Mouse (Mus musculus) thymus, postnatal 4 days (tissue): ENCODE measurements around the gene Tmem200a.
"Not testable (repeated sequence)": the region's sequence is repeated elsewhere in the genome, so short reads cannot be mapped to it uniquely, and the experiment has no call there.

Experiments
- DNase-seq: peaks from one replicate; pipeline ENCODE4 v3.0.0; 2021

Tmem200a gene

GRCm38 (mm10) chr10:25962863-25963262 is 116.0 kb downstream of the Tmem200a start:
- DNase-seq, result no peak

- no peak for DNase-seq
Measured at GRCm38 (mm10) chr10:25961066-25961465, 117.8 kb downstream of the Tmem200a start.

- no peak for DNase-seq
Measured at GRCm38 (mm10) chr10:25958762-25959753, 119.8 kb downstream of the Tmem200a start.

- DNase-seq, result no peak
Measured at GRCm38 (mm10) chr10:25954641-25955228, 124.1 kb downstream of the Tmem200a start.

- DNase-seq, result no peak
Measured at GRCm38 (mm10) chr10:25952838-25953237, 126.0 kb downstream of the Tmem200a start.

GRCm38 (mm10) chr10:25952150-25952549 is 126.7 kb downstream of the Tmem200a start:
- no peak for DNase-seq

- DNase-seq, result no peak
Measured at GRCm38 (mm10) chr10:25945866-25946265, 133.0 kb downstream of the Tmem200a start.

GRCm38 (mm10) chr10:25944641-25945040 is 134.2 kb downstream of the Tmem200a start:
- DNase-seq, result no peak

- no peak for DNase-seq
Measured at GRCm38 (mm10) chr10:25931796-25932195, 147.1 kb downstream of the Tmem200a start.

- no peak for DNase-seq
Measured at GRCm38 (mm10) chr10:25929401-25930150, 149.3 kb downstream of the Tmem200a start.

GRCm38 (mm10) chr10:25928861-25929368 is 149.9 kb downstream of the Tmem200a start:
- no peak for DNase-seq

GRCm38 (mm10) chr10:25928448-25928786 is 150.4 kb downstream of the Tmem200a start:
- no peak for DNase-seq

GRCm38 (mm10) chr10:25927553-25928447 is 151.1 kb downstream of the Tmem200a start:
- no peak for DNase-seq

- DNase-seq, result no peak
Measured at GRCm38 (mm10) chr10:25920640-25921278, 158.1 kb downstream of the Tmem200a start.

GRCm38 (mm10) chr10:25918103-25918502 is 160.7 kb downstream of the Tmem200a start:
- no peak for DNase-seq

- DNase-seq, result no peak
Measured at GRCm38 (mm10) chr10:25910270-25910669, 168.6 kb downstream of the Tmem200a start.

- no peak for DNase-seq
Measured at GRCm38 (mm10) chr10:25908027-25909012, 170.5 kb downstream of the Tmem200a start.

- not testable (repeated sequence) for DNase-seq
Measured at GRCm38 (mm10) chr10:25894126-25894525, 184.7 kb downstream of the Tmem200a start.

- no peak for DNase-seq
Measured at GRCm38 (mm10) chr10:25887225-25887624, 191.6 kb downstream of the Tmem200a start.

GRCm38 (mm10) chr10:25884512-25884911 is 194.3 kb downstream of the Tmem200a start:
- DNase-seq, result no peak
